In genomic region chrX:18882088-18882783, GRCm38 (mm10) we compare ENCODE assay signal across 8 mouse cellular contexts.
DNase-seq lines count a peak whose midpoint lies in the region; ATAC-seq and TF ChIP-seq lines count a peak whose summit lies in the region.

No protein-coding gene starts in this region.

- H3K36me3 ChIP-seq in kidney, postnatal 0 days (ENCODE audit: insufficient read depth, low read length) = no peaks in the 10 kb centered on the region

- H3K4me3 ChIP-seq in kidney, postnatal 0 days (replicated peaks; ENCODE audit: low read depth, low read length) = no peak overlapping the region

- no peak overlapping the region for H3K4me2 ChIP-seq in kidney, postnatal 0 days (ENCODE audit: low read length)

- peak; percentile 50; the same call in 1 of the 2 replicates for TF ChIP-seq CTCF in kidney, postnatal 0 days (IDR thresholded peaks at IDR 0.05; ENCODE audit: low read depth)

- intact Hi-C loops in left cerebral cortex, postnatal 25 days (cut with DNase I) = loop anchor here (5.0 kb wide), 1 partner anchor 355 kb away; no protein-coding TSS in a partner anchor

- H3K9me3 ChIP-seq in kidney, postnatal 0 days (replicated peaks; ENCODE audit: low read length) = no peaks in the 10 kb centered on the region

- 52% methylated on average over 8 of the region's 8 CpGs for WGBS in kidney, postnatal 0 days

- H3K9ac ChIP-seq in kidney, postnatal 0 days (ENCODE audit: low read depth, low read length) = no peak overlapping the region

- H3K27ac ChIP-seq in kidney, postnatal 0 days = no peak overlapping the region

- peak; percentile 33 for DNase-seq in kidney, postnatal 0 days (ENCODE audit: low spot score)
- DNase-seq in kidney, adult 11 months = no peak
- DNase-seq in NIH3T3 (ENCODE audit: low read depth) = peak; percentile 82
- peak; percentile 53 to 68 for DNase-seq in frontal cortex, adult 2 months (ENCODE audit: extremely low spot score in 1 of 2, low spot score in 1 of 2)
- peak; percentile 38 to 87 for DNase-seq in left cerebral cortex, postnatal 25 days (ENCODE audit: low spot score in 2 of 2)
- peak; percentile 72 for DNase-seq in telencephalon, adult 2 months (ENCODE audit: low read depth, low spot score)
- DNase-seq in cerebellum, adult 11 months = no peak
- DNase-seq in thymus, postnatal 36 days = no peak

- H3K4me1 ChIP-seq in kidney, postnatal 0 days (replicated peaks; ENCODE audit: insufficient read depth, low read length) = no peaks in the 10 kb centered on the region

- ATAC-seq in kidney, postnatal 0 days (replicated peaks; ENCODE audit: low FRiP score, low read depth) = no peak

- H3K27me3 ChIP-seq in kidney, postnatal 0 days (ENCODE audit: insufficient read depth, low read length) = no peaks in the 10 kb centered on the region

Comparison
In these comparisons a context has a peak if more than half of its experiments do, and no peak if none do; other contexts are left out.
1. DNase-seq: peak in kidney, postnatal 0 days (single experiment), NIH3T3 (single experiment), frontal cortex, adult 2 months (2 of 2), left cerebral cortex, postnatal 25 days (2 of 2) and telencephalon, adult 2 months (single experiment); none in kidney, adult 11 months (single experiment), cerebellum, adult 11 months (single experiment) and thymus, postnatal 36 days (0 of 2).